Mouse (Mus musculus) layer of hippocampus, postnatal 36 days (tissue): ENCODE measurements around the gene Psenen. TPM values are rescaled to one million over a fixed set of nuclear protein-coding genes. Genes with fewer than 3 reads are reported as not detected.

Experiments used
- DNase-seq, 2 experiments: peaks; one replicate each; pipeline ENCODE4 v3.0.0; 2022
- total RNA-seq, 2 experiments: library from RNA; stranded (reverse); gene quantifications; 2 replicates each; pipeline ENCODE4 v1.2.3; 2021

Gene Psenen
- total RNA-seq, 2 experiments from 2014 or later = 79.8 to 92.4 TPM

DNA sequence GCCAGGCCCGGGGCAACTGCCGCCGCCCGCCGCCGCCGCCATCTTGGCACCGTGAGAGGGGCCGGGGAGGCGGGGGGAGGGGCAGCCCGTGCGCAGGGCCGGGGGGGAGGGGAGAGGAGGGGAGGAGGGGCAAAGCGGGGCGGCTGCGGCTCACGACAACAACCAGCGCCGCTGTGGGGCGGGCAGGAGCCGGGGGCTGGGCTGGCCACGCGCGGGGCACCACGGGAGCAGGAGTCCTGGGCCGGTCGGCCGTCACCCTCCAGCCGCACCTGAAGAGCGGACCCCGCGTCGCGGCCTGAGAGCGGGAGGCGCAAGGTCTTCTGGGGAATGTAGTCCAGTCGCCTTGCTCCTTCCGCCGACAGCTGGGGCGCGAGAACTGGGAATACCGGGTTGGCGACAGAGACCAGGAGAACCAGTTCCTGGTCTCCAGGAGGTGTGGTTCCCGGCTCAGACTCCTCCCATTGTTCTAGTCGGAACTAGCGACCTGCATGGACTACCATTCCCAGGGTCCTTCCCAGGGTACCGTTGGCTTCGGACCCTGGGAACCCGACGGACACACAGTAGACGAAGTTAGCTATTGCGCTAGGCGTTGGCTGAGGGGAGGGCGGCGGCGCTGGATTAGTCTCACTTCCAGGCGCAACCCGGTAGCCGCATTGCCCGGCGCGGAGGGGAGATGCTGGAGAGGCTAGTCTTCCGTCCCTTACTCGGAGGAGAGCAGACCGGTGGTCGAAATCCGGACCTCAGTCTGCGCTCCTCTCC, 25.4 kb upstream of the Psenen start, which contains the start of gene Kmt2b:
Gene Kmt2b, minus strand, starts transcription at position 51 of the 759 bp plus-strand sequence.
- peak; percentile 96 for DNase-seq

- peak; percentile 59 to 65 for DNase-seq
These were observed 24.6 kb upstream of the Psenen start for GRCm38 (mm10) chr7:30587842-30588667.

GRCm38 (mm10) chr7:30586455-30587020, 23.1 kb upstream of the Psenen start:
- DNase-seq = no peak

- no peak for DNase-seq
These were observed 21.7 kb upstream of the Psenen start for GRCm38 (mm10) chr7:30585170-30585569.

- DNase-seq = no peak
These were observed 20.9 kb upstream of the Psenen start for GRCm38 (mm10) chr7:30584339-30584738.

DNA sequence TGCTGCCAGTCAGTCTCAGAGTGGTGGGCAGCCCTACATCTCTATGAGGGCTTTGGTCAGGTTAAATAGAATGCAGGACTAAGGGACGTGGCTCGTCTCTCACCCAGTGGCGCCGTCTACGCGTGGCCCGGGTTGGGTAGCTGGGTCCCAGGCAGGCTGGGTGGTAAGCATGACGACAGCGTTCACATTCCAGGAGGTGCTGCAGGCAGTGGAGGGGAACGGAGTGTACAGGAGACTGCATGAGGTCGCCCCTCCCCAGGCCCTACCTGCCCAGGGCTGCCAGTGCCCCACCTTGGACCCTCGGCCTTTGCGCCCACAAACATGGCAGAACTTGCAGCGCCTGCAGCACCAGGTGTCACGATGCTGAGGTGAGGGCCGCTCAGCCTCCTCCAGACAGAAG, 18.1 kb upstream of the Psenen start:
- no peak for DNase-seq

GRCm38 (mm10) chr7:30579950-30580349, 16.5 kb upstream of the Psenen start:
- no peak for DNase-seq

- no peak for DNase-seq
These were observed 9.5 kb upstream of the Psenen start for GRCm38 (mm10) chr7:30572969-30573368.

DNA sequence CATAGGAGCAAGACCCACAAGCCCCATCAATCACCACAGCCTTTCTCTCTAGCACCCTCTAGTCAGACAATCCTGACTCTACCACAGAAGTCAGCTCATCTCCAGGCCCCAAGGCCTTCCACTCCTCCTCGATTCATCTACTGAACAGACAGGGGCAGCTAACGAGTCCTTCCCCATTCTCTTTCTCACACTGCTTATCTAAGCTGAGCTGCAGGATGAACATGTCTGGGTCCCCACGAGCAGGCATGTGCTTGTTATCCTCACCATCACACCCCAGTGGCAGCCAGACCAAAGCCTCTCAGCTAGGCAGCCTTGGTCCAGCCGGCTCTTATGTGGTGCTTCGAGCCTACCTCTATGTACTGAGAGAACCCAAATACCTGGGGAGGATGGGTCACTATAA, 9.0 kb upstream of the Psenen start:
- no peak for DNase-seq

DNA sequence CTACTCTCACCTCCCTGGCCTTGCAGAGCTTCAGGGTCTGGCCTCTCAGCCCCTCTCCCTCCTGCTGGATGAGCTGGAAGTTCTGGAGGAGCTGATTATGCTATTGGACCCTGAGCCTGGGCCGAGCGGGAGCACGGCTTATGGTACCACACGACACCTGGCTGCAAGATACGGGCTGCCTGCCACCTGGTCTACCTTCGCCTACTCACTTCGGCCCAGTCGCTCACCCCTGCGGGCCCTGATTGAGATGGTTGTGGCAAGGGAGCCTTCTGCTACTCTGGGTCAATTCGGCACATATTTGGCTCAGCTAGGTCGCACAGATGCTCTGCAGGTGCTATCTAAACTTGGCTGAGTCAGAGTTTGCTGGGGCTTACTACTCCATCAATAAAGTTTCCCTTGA, 4.1 kb upstream of the Psenen start:
- DNase-seq = no peak

- no peak for DNase-seq
These were observed 2.6 kb upstream of the Psenen start for GRCm38 (mm10) chr7:30566033-30566432.

DNA sequence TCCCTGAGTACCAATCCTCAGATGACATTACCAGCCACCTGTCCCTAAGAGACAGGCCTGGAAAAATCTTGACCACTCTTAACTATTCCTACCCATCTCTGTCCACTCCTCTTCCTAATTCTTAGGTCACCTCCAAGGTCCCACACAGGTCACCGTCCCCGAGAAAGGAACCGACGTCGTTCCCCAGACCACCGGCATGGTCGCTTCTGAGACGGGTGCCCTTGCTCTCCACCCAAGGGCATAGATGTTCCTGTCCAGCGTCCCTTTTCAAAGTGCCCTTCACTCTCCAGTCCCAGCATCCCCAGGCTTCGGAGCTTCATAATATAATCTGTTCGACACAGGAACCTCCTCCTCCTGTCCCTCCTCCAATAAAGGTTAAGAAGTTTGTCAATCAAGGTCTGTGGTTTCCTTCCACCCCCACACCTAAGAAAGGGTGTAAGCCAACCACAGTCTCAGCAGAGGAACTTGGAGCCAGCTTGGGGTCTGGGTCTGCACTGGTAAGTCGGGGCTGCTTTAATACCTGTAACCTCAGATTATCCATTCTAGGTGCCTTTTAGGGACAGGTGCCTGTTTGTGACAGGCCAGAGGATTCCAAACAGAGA, 1.6 kb upstream of the Psenen start, which contains the start of gene Igflr1:
Gene Igflr1, plus strand, starts transcription at position 458 of the 602 bp plus-strand sequence.
- DNase-seq = no peak

GRCm38 (mm10) chr7:30563906-30564280, 466 bp upstream of the Psenen start:
- DNase-seq = no peak

- peak in 1 of 2 experiments; percentile 58 for DNase-seq
These were observed 806 bp downstream of the Psenen start for GRCm38 (mm10) chr7:30562526-30563116.

GRCm38 (mm10) chr7:30560296-30560695, 3.1 kb downstream of the Psenen start:
- no peak for DNase-seq

DNA sequence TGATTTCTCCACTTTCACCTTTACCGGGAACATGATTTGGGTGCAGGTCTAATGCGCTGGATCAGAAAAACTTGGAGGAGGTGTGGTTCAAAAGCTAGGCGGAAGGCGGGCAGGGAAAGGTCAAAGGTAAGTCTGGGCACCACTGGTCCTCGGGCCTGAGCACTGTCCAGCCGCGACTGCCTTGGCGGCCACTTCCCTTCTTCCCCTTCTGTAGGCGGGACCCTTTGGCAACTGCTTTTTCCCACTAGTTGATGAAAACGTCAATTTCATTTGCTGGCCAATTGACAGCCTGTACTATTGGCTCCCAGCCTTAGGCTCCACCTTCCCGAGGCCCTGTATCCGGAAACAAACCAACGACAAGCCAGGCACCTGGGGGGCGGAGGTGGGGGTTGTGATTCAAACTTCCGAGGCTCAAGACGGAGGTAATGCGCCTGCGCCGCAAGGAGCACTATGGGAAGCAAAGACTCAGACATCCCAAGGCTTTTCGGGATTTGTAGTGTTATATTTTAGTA, 3.9 kb downstream of the Psenen start, which contains the start of gene Lin37:
Gene Lin37, minus strand, starts transcription at position 396 of the 512 bp plus-strand sequence.
- peak; percentile 97 to 99 for DNase-seq

- no peak for DNase-seq
These were observed 4.6 kb downstream of the Psenen start for GRCm38 (mm10) chr7:30558656-30559442.

GRCm38 (mm10) chr7:30557901-30558514, 5.4 kb downstream of the Psenen start:
- no peak for DNase-seq

DNA sequence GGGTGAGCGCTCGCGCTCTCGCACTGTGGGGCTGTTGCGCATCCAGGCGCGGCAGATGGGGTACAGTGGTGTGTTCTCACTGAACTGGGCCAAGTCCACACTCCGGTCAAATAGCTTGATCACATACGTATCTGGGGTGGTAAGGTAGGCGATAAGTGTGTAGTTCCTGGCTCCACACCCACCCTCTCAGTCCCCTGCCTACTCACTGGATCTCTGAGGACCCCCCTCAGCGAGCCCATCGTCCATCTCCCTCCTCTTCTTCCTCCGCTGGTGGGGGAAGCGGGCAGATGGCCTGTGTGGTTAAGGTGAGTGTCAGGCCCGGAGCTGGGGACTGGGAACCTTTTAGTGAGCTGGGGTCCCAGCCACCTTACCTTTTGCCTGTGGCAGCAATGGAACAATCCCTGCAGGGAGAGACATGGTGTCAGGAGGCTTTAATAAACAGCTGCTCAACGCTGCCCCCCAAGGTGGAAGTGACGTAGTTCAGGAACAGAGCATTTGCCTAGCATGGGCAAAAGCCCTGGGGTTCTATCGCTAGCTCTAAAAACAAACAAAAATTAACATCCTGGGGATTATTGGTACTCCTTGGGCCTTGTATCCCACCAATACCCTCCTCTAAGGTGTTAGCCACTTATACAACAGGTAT, 6.4 kb downstream of the Psenen start:
- no peak for DNase-seq
